Mouse (Mus musculus) limb, embryonic 12.5 days (tissue): Measurements from ENCODE around the gene Rasl11a. TPM values are rescaled to one million over a fixed set of nuclear protein-coding genes. Genes with fewer than 3 reads are reported as not detected.

ENCODE experiments used
- ATAC-seq: fragments of 200-750 bp; cut with Nextera tagmentation; 2 replicates; pipeline ENCODE4 v1.8.0; 2017; ENCODE audit warnings: low read depth, moderate TSS enrichment; ENCODE audit not compliant: insufficient number of reproducible peaks, insufficient read depth, low FRiP score, low TSS enrichment
- H3K27ac ChIP-seq: fragments of 300-500 bp; sonication (generic); 2 replicates; pipeline ENCODE4 v1.5.1; 2016; ENCODE audit warnings: mild to moderate bottlenecking, moderate library complexity
- H3K27me3 ChIP-seq: fragments of 300-500 bp; sonication (generic); 2 replicates; pipeline ENCODE4 v1.6.1; 2016; ENCODE audit warnings: mild to moderate bottlenecking, moderate library complexity
- H3K36me3 ChIP-seq: fragments of 300-500 bp; sonication (generic); 2 replicates; pipeline ENCODE4 v1.6.1; 2016; ENCODE audit warnings: mild to moderate bottlenecking, moderate library complexity
- H3K4me1 ChIP-seq: fragments of 300-500 bp; sonication (generic); replicated peaks from 2 replicates; pipeline ENCODE4 v1.6.1; 2016
- H3K4me2 ChIP-seq: fragments of 300-500 bp; sonication (generic); 2 replicates; pipeline ENCODE4 v1.6.1; 2016; ENCODE audit warnings: mild to moderate bottlenecking, moderate library complexity
- H3K4me3 ChIP-seq: fragments of 300-500 bp; sonication (generic); replicated peaks from 2 replicates; pipeline ENCODE4 v1.5.1; 2016; ENCODE audit warnings: mild to moderate bottlenecking
- H3K9ac ChIP-seq: fragments of 300-500 bp; sonication (generic); replicated peaks from 2 replicates; pipeline ENCODE4 v1.6.1; 2016; ENCODE audit warnings: mild to moderate bottlenecking, moderate library complexity
- H3K9me3 ChIP-seq: fragments of 300-500 bp; sonication (generic); 2 replicates; pipeline ENCODE4 v1.6.1; 2016; ENCODE audit warnings: mild to moderate bottlenecking, moderate library complexity
- WGBS: fragments of 180-500 bp; shearing (Covaris S2); methylation state at CpG from one replicate; pipeline ENCODE4 v1.1.7; 2016; 5-methylcytosine and 5-hydroxymethylcytosine counted together
- polyA plus RNA-seq: library from polyadenylated mRNA; unstranded; fragments of >200 nt; fragmentation: Nextera tagmentation; extraction: Ambion mirVana; gene quantifications from 2 replicates; pipeline ENCODE4 v1.2.1, GENCODE M21; 2016

Rasl11a gene
- polyA plus RNA-seq, 1 experiment from 2014 or later: 21.8 TPM

- peak overlapping the region; percentile 83 for H3K27ac ChIP-seq
- peak; percentile 35 for ATAC-seq
Observed at GRCm38 (mm10) chr5:146832435-146832768, 12.5 kb upstream of the Rasl11a start.

GRCm38 (mm10) chr5:146832769-146833448 lies 12.0 kb upstream of the Rasl11a start, which contains the start of gene Rpl21:
Gene Rpl21 (plus strand): TSS chr5:146832890.
- H3K27ac ChIP-seq: peak within 1 kb of the TSS; percentile 83
- H3K27me3 ChIP-seq: no peaks in the 10 kb centered on the region
- H3K36me3 ChIP-seq: peaks cover 38% of the 10 kb centered on the region
- H3K4me1 ChIP-seq: peaks cover 13% of the 10 kb centered on the region
- H3K9me3 ChIP-seq: no peaks in the 10 kb centered on the region
- H3K9ac ChIP-seq: peak within 1 kb of the TSS; percentile 98
- WGBS: under 1% methylated on average over 60 of the region's 60 CpGs
- H3K4me3 ChIP-seq: peak within 1 kb of the TSS; percentile 93
- peak; percentile 96 for ATAC-seq
- H3K4me2 ChIP-seq: peak within 1 kb of the TSS; percentile 79

More at GRCm38 (mm10) chr5:146832435-146832768, 12.5 kb upstream of the Rasl11a start:
- no peaks in the 10 kb centered on the region for H3K9me3 ChIP-seq
- peak overlapping the region; percentile 93 for H3K4me3 ChIP-seq
- no peaks in the 10 kb centered on the region for H3K27me3 ChIP-seq
- peak overlapping the region; percentile 98 for H3K9ac ChIP-seq
- 52% methylated on average over 7 of the region's 7 CpGs for WGBS
- peaks cover 32% of the 10 kb centered on the region for H3K36me3 ChIP-seq
- H3K4me2 ChIP-seq: peak overlapping the region; percentile 79
- peaks cover 13% of the 10 kb centered on the region for H3K4me1 ChIP-seq

- WGBS: 23% methylated on average over 8 of the region's 8 CpGs
- peak overlapping the region; percentile 83 for H3K27ac ChIP-seq
- H3K27me3 ChIP-seq: no peaks in the 10 kb centered on the region
- peak overlapping the region; percentile 93 for H3K4me3 ChIP-seq
- H3K4me1 ChIP-seq: peaks cover 13% of the 10 kb centered on the region
- no peak for ATAC-seq
- H3K9ac ChIP-seq: peak overlapping the region; percentile 98
- peak overlapping the region; percentile 79 for H3K4me2 ChIP-seq
- H3K36me3 ChIP-seq: peaks cover 46% of the 10 kb centered on the region
- no peaks in the 10 kb centered on the region for H3K9me3 ChIP-seq
Observed at GRCm38 (mm10) chr5:146833673-146834201, 11.1 kb upstream of the Rasl11a start.

- Histone ChIP-seq H3K27ac (no peak overlapping the region), H3K4me3 (no peak overlapping the region), H3K4me2 (no peak overlapping the region), H3K9ac (no peak overlapping the region), H3K4me1 (peaks cover 13% of the 10 kb centered on the region), H3K27me3 (no peaks in the 10 kb centered on the region), H3K9me3 (no peaks in the 10 kb centered on the region), H3K36me3 (peaks cover 50% of the 10 kb centered on the region)
- ATAC-seq: no peak
- WGBS: 85% methylated on average over 8 of the region's 8 CpGs
Observed at GRCm38 (mm10) chr5:146834959-146835358, 9.9 kb upstream of the Rasl11a start.

- H3K9me3 ChIP-seq: no peaks in the 10 kb centered on the region
- H3K9ac ChIP-seq: no peak overlapping the region
- H3K4me3 ChIP-seq: no peak overlapping the region
- H3K4me2 ChIP-seq: no peak overlapping the region
- no peak overlapping the region for H3K27ac ChIP-seq
- H3K4me1 ChIP-seq: peaks cover 13% of the 10 kb centered on the region
- peaks cover 50% of the 10 kb centered on the region for H3K36me3 ChIP-seq
- ATAC-seq: no peak
- no peaks in the 10 kb centered on the region for H3K27me3 ChIP-seq
- WGBS: 67% methylated on average over 7 of the region's 7 CpGs
Observed at GRCm38 (mm10) chr5:146837967-146838720, 6.7 kb upstream of the Rasl11a start.

GRCm38 (mm10) chr5:146838836-146839648 lies 5.8 kb upstream of the Rasl11a start:
- no peak overlapping the region for H3K27ac ChIP-seq
- ATAC-seq: no peak
- WGBS: 39% methylated on average over 12 of the region's 12 CpGs
- H3K36me3 ChIP-seq: peaks cover 50% of the 10 kb centered on the region
- no peaks in the 10 kb centered on the region for H3K27me3 ChIP-seq
- H3K4me1 ChIP-seq: peaks cover 8% of the 10 kb centered on the region
- no peak overlapping the region for H3K4me3 ChIP-seq
- no peaks in the 10 kb centered on the region for H3K9me3 ChIP-seq
- H3K4me2 ChIP-seq: no peak overlapping the region
- H3K9ac ChIP-seq: no peak overlapping the region

- no peaks in the 10 kb centered on the region for H3K27me3 ChIP-seq
- H3K4me1 ChIP-seq: peaks cover 6% of the 10 kb centered on the region
- H3K9ac ChIP-seq: no peak overlapping the region
- peaks cover 44% of the 10 kb centered on the region for H3K36me3 ChIP-seq
- no peak overlapping the region for H3K4me3 ChIP-seq
- no peak overlapping the region for H3K27ac ChIP-seq
- WGBS: 39% methylated on average over 5 of the region's 5 CpGs
- no peak overlapping the region for H3K4me2 ChIP-seq
- H3K9me3 ChIP-seq: no peaks in the 10 kb centered on the region
- ATAC-seq: no peak
Observed at GRCm38 (mm10) chr5:146839760-146840159, 5.1 kb upstream of the Rasl11a start.

- ATAC-seq: no peak
- no peak overlapping the region for H3K9ac ChIP-seq
- no peak overlapping the region for H3K4me3 ChIP-seq
- H3K27ac ChIP-seq: no peak overlapping the region
- peaks cover 37% of the 10 kb centered on the region for H3K36me3 ChIP-seq
- 79% methylated on average over 4 of the region's 4 CpGs for WGBS
- H3K4me1 ChIP-seq: peaks cover 6% of the 10 kb centered on the region
- H3K9me3 ChIP-seq: no peaks in the 10 kb centered on the region
- no peaks in the 10 kb centered on the region for H3K27me3 ChIP-seq
- no peak overlapping the region for H3K4me2 ChIP-seq
Observed at GRCm38 (mm10) chr5:146840422-146840821, 4.4 kb upstream of the Rasl11a start.

GRCm38 (mm10) chr5:146841301-146841700 lies 3.6 kb upstream of the Rasl11a start:
- 83% methylated on average over 5 of the region's 5 CpGs for WGBS
- Histone ChIP-seq H3K9me3 (no peaks in the 10 kb centered on the region), H3K4me3 (no peak overlapping the region), H3K4me2 (no peak overlapping the region), H3K4me1 (peaks cover 15% of the 10 kb centered on the region), H3K27me3 (no peaks in the 10 kb centered on the region), H3K9ac (no peak overlapping the region), H3K27ac (no peak overlapping the region), H3K36me3 (peaks cover 28% of the 10 kb centered on the region)
- ATAC-seq: no peak

- H3K4me3 ChIP-seq: no peak overlapping the region
- no peak overlapping the region for H3K4me2 ChIP-seq
- H3K4me1 ChIP-seq: peaks cover 20% of the 10 kb centered on the region
- no peak overlapping the region for H3K27ac ChIP-seq
- 95% methylated on average over 4 of the region's 4 CpGs for WGBS
- ATAC-seq: no peak
- H3K27me3 ChIP-seq: no peaks in the 10 kb centered on the region
- no peaks in the 10 kb centered on the region for H3K9me3 ChIP-seq
- peaks cover 21% of the 10 kb centered on the region for H3K36me3 ChIP-seq
- H3K9ac ChIP-seq: no peak overlapping the region
Observed at GRCm38 (mm10) chr5:146841996-146842395, 2.9 kb upstream of the Rasl11a start.
